Comparison of ENCODE assay signal across 8 mouse cellular contexts in the genomic region with DNA sequence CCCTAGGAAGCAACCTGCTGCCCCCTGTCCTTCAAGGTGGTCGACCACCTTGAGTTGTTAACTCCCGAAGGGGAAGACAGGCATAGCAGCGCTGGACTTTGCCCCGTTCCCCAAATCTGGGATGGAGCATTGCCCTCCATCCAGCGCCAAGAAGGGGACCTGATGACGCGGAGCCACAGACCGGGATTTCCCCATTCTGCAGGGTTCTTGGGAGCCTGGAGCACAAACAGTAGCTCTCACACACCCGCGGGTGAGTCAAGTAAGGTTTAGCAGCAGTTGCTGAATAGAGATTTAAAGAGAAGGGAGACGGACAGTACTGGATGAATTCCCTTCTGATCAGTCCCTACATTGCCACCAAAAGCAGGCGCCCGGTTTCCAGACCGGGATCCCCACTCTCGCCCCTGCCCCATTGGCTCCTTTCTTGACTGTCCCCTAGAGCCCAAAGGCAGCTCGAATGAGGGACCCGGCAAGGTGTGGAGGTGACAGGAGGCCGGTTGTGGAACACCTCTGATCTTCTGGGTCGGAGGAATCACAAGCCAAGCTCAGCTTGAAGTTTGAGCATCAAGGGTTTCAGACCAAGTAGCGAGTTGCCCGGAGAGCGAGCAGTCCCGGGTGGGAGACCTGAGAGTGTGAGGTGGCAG. TPM values are rescaled to one million over a fixed set of nuclear protein-coding genes. Genes with fewer than 3 reads are reported as not detected.
DNase-seq lines count a peak whose midpoint lies in the region; ATAC-seq and TF ChIP-seq lines count a peak whose summit lies in the region.

No protein-coding gene starts in this region.

- no peak for TF ChIP-seq CTCF in lung, embryonic 14.5 days (IDR thresholded peaks at IDR 0.05; ENCODE audit: low read depth)

- no peaks in the 10 kb centered on the region for H3K4me1 ChIP-seq in lung, embryonic 14.5 days (ENCODE audit: insufficient read depth)
- peaks cover 14% of the 10 kb centered on the region for H3K4me1 ChIP-seq in embryonic facial prominence, embryonic 10.5 days
- H3K4me1 ChIP-seq in intestine, embryonic 15.5 days (replicated peaks), result no peaks in the 10 kb centered on the region
- H3K4me1 ChIP-seq in neural tube, embryonic 15.5 days, result peaks cover 12% of the 10 kb centered on the region

- H3K9me3 ChIP-seq in lung, embryonic 14.5 days (ENCODE audit: low read depth, low read length), result no peaks in the 10 kb centered on the region
- H3K9me3 ChIP-seq in embryonic facial prominence, embryonic 10.5 days, result no peaks in the 10 kb centered on the region
- peaks cover 3% of the 10 kb centered on the region; the same call in 1 of the 2 replicates for H3K9me3 ChIP-seq in intestine, embryonic 15.5 days
- H3K9me3 ChIP-seq in neural tube, embryonic 15.5 days (replicated peaks), result no peaks in the 10 kb centered on the region

- H3K4me3 ChIP-seq in lung, embryonic 14.5 days (ENCODE audit: low read depth, low read length), result peak overlapping the region; percentile 50
- H3K4me3 ChIP-seq in embryonic facial prominence, embryonic 10.5 days, result peak overlapping the region; percentile 70
- H3K4me3 ChIP-seq in intestine, embryonic 15.5 days (replicated peaks), result peak overlapping the region; percentile 46
- peak overlapping the region; percentile 66 for H3K4me3 ChIP-seq in neural tube, embryonic 15.5 days (replicated peaks)

- peak; percentile 14 for DNase-seq in lung, embryonic 14.5 days
- no peak for DNase-seq in lung, adult 18-20 months
- peak; percentile 33 for DNase-seq in embryonic facial prominence, embryonic 10.5 days (ENCODE audit: low spot score)
- no peak for DNase-seq in adrenal gland, postnatal 36 days
- no peak for DNase-seq in yolk sac, embryonic 10.5 days (ENCODE audit: low spot score)
- no peak for DNase-seq in heart, adult 18-20 months

- no peak overlapping the region for H3K27ac ChIP-seq in lung, embryonic 14.5 days (ENCODE audit: low read depth)
- H3K27ac ChIP-seq in embryonic facial prominence, embryonic 10.5 days (replicated peaks), result peak overlapping the region; percentile 70; the same call in 1 of the 2 replicates
- no peak overlapping the region for H3K27ac ChIP-seq in intestine, embryonic 15.5 days
- H3K27ac ChIP-seq in neural tube, embryonic 15.5 days (replicated peaks), result peak overlapping the region; percentile 88

- H3K4me2 ChIP-seq in lung, embryonic 14.5 days, result peak overlapping the region; percentile 82
- H3K4me2 ChIP-seq in intestine, embryonic 15.5 days (replicated peaks), result peak overlapping the region; percentile 92
- H3K4me2 ChIP-seq in neural tube, embryonic 15.5 days, result peak overlapping the region; percentile 80

- peaks cover 26% of the 10 kb centered on the region for H3K27me3 ChIP-seq in lung, embryonic 14.5 days (ENCODE audit: insufficient read depth, low read length)
- H3K27me3 ChIP-seq in embryonic facial prominence, embryonic 10.5 days (replicated peaks; ENCODE audit: low read depth, poor library complexity, severe bottlenecking), result peaks cover 66% of the 10 kb centered on the region
- H3K27me3 ChIP-seq in intestine, embryonic 15.5 days (replicated peaks), result peaks cover 31% of the 10 kb centered on the region
- 0 out of 2 replicates have a peak, but pooled peaks cover 9% of the 10 kb centered on the region for H3K27me3 ChIP-seq in neural tube, embryonic 15.5 days (replicated peaks)

- WGBS in lung, embryonic 14.5 days, result 3% methylated on average over 23 of the region's 23 CpGs
- 4% methylated on average over 23 of the region's 23 CpGs for WGBS in embryonic facial prominence, embryonic 10.5 days
- 5% methylated on average over 23 of the region's 23 CpGs for WGBS in intestine, embryonic 15.5 days
- 3% methylated on average over 23 of the region's 23 CpGs for WGBS in neural tube, embryonic 15.5 days

- no peaks in the 10 kb centered on the region for H3K36me3 ChIP-seq in lung, embryonic 14.5 days (ENCODE audit: insufficient read depth)
- no peaks in the 10 kb centered on the region for H3K36me3 ChIP-seq in embryonic facial prominence, embryonic 10.5 days (replicated peaks)
- no peaks in the 10 kb centered on the region for H3K36me3 ChIP-seq in intestine, embryonic 15.5 days
- no peaks in the 10 kb centered on the region for H3K36me3 ChIP-seq in neural tube, embryonic 15.5 days

- ATAC-seq in lung, embryonic 14.5 days (ENCODE audit: insufficient read depth), result no peak
- no peak for ATAC-seq in intestine, embryonic 15.5 days
- ATAC-seq in neural tube, embryonic 15.5 days (ENCODE audit: low FRiP score), result peak; percentile 16; the same call in 1 of the 2 replicates

- H3K9ac ChIP-seq in lung, embryonic 14.5 days, result peak overlapping the region; percentile 44
- peak overlapping the region; percentile 37 for H3K9ac ChIP-seq in intestine, embryonic 15.5 days
- peak overlapping the region; percentile 71 for H3K9ac ChIP-seq in neural tube, embryonic 15.5 days (replicated peaks)

RNA-seq across cellular contexts. Expression of a gene that starts 0.7 kb away (rescaled TPM):
- 1.7 and 2.6 TPM in 2 replicates for polyA plus RNA-seq in lung, embryonic 14.5 days (2014; fragmentation: Nextera tagmentation; extraction: Ambion mirVana)
- 0.25 and 0.28 TPM in 2 replicates for polyA plus RNA-seq in embryonic facial prominence, embryonic 10.5 days (2016; fragmentation: Nextera tagmentation; extraction: Ambion mirVana)
- 1.5 and 2.6 TPM in 2 replicates for polyA plus RNA-seq in intestine, embryonic 15.5 days (2015; fragmentation: Nextera tagmentation; extraction: Ambion mirVana)
- 5.6 and 7.7 TPM in 2 replicates for polyA plus RNA-seq in neural tube, embryonic 15.5 days (2015; fragmentation: Nextera tagmentation; extraction: Ambion mirVana)
- total RNA-seq in adrenal gland, postnatal 36 days (2021), result under 1 TPM; 0.40 to 0.53 TPM
- total RNA-seq in heart, adult 18-20 months (2021), result 1 to 10 TPM in 1 of 2 experiments, under 1 TPM in 1; 0.69 to 2.1 TPM

Comparison
In these comparisons a context has a peak if more than half of its experiments do, and no peak if none do; other contexts are left out.
1. DNase-seq: peak in lung, embryonic 14.5 days (single experiment) and embryonic facial prominence, embryonic 10.5 days (single experiment); none in lung, adult 18-20 months (0 of 2), adrenal gland, postnatal 36 days (0 of 2), yolk sac, embryonic 10.5 days (single experiment) and heart, adult 18-20 months (0 of 2).
2. H3K27ac ChIP-seq: peak in embryonic facial prominence, embryonic 10.5 days (single experiment) and neural tube, embryonic 15.5 days (single experiment); none in lung, embryonic 14.5 days (single experiment) and intestine, embryonic 15.5 days (single experiment).
3. Peak in every context shown above with its lines, with median percentiles within 50 percentile points of each other: H3K4me2 ChIP-seq, H3K4me3 ChIP-seq and H3K9ac ChIP-seq.